Mouse (Mus musculus) gastrocnemius, adult 18-20 months (tissue): ENCODE data around the gene Cntnap2. TPM values are rescaled to one million over a fixed set of nuclear protein-coding genes. Genes with fewer than 3 reads are reported as not detected.

Experiments
- DNase-seq: peaks from one replicate; pipeline ENCODE4 v3.0.0; 2021; ENCODE audit warnings: low spot score
- total RNA-seq, 2 experiments: library from RNA; stranded (reverse); gene quantifications; 2 replicates each; pipeline ENCODE4 v1.2.3; 2021

Cntnap2 gene
- total RNA-seq, 2 experiments from 2014 or later = 7.5 to 8.3 TPM

DNA sequence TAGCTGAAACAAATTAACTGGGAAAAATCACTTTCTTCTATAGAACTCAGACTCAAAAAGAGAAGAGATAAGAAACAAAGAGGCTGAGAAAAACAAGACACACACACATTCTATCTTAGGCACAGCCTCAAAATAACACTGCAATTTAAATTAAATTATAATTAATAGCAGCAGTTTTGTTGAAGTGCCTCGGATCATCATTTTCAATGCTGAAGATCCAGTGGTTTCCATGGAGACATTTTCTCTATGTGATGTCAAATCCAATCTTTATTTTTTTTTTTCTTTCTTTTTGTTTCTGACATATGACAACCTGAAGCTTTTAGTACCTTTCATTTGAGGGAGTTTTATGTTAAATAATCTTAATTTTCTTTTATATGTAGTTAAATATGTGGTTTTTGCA is 2228.6 kb downstream of the Cntnap2 start:
- no peak for DNase-seq

DNA sequence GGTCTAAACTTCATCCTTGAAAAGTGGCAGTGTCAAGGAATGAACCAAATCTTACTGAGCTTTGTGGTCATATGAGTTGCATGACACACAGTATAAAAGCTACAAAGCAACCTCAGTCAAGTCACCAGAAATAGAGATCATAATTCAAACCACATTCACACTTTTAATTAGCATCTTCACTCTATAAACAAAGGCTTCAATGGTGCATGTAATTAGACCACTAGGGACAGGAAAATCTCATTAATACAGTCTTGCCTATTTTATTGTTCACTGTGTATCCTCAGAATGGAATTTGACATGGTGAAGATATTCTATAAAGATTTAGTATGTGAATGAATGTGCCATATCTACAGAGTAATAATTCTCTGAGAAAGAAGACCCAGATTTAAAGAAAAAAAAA is 2232.8 kb downstream of the Cntnap2 start:
- no peak for DNase-seq

DNA sequence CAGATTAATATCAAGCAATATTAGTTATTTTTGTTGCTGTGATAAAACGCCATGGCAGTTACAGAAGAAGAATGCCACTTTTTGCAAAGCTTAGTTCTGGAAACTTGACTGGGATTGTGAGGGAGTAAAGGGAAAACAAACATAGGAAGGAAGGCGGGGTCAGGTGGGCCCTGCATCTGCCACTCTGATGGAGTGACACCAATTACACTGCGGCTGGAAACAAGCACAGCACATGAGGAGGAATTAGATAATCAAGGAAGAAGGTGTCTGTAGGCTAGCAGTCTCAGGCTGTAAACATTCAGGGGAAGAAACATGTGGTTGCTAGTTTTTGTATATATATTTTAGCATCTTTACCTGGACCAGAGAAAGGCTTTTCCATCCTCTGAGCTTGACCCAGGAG is 2233.3 kb downstream of the Cntnap2 start:
- DNase-seq = no peak

DNA sequence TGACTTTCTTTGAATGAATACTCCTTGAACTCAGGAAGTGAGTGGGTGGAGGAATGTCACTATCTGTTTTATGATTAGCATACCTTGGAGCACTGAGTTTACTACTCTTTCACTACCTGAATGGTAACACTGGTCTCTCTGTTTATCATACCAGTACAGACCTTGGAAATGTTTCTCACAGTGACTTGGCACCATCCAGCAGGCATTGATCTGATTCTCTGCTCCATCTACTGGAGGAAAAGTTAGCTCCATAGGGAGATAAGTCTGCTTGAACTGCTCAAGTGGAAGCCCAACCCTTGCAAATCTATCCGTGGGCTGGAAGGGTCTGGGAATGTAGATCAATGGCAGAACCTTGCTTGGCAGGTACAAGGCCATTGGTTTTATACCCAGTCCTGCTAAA is 2235.3 kb downstream of the Cntnap2 start:
- no peak for DNase-seq

DNA sequence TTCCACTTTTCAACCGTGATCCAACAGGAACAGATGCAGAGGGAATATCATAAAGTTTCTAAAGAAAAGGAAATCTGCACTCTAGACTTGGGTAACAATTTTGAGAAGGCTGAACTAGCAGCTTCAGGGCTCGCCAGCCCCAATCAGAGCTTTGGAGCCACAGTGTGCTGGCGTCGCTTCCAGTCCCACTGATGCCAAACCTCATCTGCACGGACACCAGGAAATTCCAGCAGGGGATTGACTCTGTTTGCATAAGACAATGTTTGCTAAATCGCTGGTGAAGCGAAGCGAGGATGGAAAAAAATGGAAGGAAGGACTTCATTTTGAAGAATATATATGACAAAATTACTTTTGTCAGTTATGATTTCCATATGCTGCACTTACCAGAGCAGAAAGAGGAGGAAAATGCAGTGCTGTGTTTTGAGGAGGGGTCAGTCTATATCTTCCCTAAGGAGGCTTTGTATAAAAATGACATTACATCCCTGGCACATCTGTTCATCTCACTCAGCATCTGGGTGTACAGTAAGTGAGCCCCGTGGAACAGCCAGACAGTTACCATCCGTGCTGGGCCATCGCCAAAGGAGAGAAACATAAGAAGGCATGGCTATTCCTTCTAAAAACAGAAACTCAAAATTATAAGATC is 2245.8 kb downstream of the Cntnap2 start:
- no peak for DNase-seq

DNA sequence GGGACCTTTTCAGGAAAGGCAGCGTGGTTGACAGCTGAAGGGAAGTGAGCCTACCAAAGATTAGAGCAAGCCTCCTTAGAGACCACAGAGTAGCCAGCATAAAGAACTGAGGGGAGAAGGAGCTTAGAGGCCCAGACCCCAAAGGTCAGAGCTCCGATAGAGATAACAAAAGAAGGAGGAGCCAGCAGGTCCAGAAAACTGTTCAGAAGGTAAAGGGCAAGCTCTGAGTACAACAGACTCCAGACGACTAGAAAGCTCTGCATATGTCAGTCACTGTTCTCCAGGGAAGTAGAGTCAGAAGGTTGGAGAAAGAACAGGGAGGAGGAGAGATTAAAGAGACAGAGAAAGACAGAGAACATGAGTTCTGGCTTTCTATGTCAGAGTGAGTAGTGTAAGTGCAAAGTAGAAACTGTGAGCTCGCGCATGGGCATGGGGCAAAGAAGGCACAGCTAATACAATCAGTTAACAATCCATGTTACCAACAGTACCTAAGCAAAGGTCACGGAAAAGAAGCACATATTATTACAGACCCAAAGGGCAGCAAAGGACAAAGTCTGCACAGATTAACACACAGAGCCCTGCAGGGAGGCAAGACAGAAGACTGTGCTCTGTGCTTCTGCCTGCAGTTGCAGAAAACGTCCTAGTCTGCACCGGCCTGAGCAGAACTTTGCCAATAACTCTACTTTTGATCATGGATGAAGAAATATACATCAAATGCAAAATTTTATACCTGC is 2247.1 kb downstream of the Cntnap2 start:
- no peak for DNase-seq

DNA sequence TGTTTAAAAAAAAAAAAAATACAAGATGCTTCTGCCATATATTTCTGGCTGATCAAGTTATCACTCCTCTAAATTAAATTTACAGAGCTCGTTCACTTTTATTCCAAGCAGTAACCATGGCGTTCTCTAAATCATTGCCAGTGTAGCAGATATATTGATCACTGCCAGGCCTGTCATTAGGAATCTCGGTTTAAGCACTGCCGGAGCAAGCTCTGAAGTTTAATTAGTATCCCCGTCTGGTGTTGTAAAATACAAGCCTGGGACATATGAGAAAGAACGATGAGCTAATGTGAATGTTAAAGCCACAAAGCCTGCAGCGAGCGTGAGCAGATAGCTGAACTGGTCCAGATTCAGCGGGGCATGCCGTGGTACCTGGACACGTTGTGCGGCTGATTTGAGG is 2247.8 kb downstream of the Cntnap2 start:
- DNase-seq = no peak

DNA sequence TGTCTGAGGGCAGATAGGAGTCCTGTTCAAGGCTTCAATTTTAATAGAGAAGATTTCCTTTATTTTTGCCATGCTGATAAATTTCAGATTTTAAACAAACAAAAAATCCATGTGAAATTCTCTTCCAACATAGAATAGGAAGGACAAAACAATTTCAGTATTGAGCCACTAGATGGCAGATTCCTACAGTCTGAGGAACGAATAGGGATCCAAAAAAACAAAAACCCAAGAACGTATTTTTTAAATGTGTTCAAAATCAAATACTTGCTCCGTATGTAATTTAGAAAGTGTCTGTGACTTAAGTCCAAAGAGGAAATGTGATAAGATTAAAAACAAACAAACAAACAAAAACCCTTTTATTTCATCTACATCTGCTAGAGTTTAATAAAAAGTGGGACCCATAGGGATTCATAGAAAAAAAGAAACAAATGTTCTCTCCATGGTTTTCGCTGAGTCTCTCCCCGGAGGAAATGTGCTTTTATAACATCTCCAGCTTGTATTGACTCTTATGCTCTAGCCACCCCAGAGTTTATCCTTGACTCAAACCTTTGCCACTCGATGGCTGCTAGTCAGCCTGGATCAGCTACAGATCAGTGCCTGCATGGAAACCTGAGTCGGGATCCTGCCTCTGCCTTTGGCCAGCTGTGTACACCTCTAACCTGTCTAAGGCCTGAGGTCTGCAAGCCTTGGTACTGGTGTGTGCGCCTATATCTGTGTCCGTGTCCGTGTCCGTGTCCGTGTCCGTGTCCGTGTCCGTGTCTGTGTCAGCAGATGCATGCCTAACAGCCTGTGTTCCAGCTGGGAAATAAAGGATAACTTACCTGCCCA is 2255.6 kb downstream of the Cntnap2 start:
- DNase-seq = peak; percentile 15

DNA sequence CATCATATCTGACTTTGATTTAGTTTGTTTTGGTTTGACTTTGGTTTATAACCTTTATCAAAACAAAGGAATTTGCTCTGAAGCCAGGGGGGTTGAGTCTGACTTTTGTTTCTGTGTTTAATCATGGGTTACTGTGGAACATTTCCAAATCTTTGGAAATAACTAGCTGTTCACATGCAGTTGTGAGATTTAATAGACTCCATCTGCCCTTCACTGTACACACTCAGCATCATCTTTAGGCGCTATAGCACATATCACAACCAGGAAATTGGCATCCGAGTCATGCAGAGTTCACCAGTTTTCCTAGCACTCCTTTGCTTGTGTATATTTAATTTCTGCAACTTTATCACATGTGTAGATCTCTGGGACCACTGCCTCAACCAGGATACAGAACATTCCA is 2256.3 kb downstream of the Cntnap2 start:
- DNase-seq = no peak

DNA sequence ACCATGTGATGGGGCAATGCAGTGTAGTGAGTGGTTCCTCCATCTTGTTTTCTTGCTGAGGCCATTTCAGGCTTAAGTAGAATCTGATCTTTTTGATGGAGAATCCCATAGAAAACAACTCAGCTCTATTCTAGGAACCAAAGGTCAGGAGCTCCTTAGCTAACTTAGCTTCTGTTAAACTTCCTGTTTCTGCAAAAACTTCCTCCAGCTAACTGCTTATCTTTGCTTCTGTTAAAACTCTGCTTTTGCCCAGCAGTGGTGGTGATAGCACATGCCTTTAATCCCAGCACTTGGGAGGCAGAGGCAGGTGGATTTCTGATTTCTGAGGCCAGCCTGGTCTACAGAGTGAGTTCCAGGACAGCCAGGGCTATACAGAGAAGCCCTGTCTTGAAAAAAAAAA is 2258.1 kb downstream of the Cntnap2 start:
- no peak for DNase-seq

DNA sequence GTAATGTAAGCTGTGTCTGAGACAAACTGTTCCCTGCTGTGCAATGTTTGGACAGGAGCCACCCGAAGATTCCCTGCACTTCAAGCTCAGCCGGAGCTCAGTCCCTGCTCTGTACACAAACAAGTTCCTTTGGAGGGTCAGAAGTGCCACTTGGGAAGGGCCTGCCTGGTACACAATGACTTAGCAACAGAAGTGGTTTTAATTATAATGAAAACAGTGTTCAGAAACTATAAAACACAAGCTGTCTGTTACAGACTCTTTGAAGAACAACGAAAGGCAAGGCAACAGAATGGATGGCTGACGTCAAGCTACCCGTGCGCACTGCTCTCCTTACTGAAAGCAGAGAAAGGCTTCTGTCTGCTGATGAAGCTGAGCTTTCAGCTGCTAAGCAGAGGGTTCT is 2259.5 kb downstream of the Cntnap2 start:
- peak; percentile 38 for DNase-seq

DNA sequence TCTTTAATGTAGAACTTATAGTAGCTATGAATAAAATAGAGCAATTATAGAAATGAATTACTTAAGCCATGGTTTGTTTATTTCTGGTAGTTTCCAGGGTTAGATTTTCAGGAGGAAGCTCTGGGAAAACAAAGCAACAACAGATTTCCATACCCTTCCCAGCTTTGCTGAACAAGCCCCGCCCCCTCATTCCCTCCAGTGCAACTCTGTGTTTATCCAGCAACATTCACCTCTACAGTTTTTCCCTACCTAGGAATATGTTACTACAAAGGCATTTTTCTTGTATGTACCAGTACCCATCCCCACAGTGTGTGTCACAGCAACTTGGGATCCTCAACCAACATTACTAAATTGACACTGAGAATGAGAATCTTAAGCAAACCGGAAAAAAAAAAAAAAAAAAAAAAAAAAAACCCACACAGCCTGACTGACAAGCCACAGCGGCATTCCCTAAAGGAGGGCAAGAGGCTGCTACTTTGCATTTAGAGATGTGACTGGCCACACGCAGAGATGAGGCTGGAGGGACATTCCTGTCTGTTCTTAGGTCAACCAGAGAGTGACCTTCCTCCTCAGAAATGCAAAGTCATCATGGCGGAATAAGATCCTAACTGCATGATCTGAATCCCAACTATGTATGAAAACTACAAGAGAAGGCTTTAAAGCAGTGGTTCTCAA is 2260.3 kb downstream of the Cntnap2 start:
- no peak for DNase-seq

DNA sequence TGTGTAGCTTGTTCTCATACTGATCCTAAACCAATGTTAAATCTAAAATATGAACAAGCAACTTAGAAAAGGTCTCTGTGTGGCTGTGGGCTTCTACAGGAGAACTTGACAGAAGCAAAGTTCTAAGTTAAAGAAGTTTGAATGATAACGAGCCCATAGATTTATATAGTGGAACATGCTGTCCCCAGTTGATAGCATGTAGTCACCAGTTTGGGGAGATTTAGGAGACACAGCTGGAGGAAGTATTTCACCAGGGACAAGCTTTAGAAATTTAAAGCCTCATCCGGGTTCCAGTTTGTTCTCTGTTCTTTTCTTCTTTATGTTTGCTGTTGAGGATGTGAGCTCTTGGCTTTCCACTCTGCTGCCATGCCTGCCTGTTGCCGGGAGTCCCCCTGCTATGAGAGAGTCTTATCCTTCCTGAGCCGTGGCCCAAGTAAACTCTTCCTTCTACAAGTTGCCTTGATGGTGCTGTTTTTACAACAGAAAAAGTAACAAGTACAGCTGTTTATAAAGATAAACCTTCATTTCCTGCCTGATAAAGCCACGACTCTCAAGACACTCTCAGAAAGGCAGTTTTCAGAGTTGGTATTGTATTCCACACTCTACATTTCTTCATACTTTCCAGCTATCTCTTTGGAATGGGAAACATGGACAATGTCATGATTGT is 2264.1 kb downstream of the Cntnap2 start:
- DNase-seq = no peak

DNA sequence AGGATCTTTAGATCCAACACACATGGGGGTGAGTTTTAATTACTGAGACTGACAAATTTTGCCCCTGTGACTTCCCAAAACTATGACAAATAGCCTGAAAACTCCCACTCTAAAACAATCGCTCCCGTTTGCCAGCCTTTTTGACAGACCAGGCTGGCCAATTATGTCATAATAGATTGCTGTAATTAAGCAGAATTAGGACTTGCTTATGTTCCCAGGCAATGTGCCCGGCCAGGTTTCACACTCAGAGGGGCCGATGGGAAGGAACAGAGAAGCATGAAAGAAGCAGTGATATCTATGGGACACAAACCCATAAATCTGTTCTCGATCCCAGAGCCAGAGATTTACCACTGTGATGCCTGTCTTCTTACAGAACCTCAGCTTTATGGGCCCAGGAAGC is 2264.7 kb downstream of the Cntnap2 start:
- DNase-seq = no peak

DNA sequence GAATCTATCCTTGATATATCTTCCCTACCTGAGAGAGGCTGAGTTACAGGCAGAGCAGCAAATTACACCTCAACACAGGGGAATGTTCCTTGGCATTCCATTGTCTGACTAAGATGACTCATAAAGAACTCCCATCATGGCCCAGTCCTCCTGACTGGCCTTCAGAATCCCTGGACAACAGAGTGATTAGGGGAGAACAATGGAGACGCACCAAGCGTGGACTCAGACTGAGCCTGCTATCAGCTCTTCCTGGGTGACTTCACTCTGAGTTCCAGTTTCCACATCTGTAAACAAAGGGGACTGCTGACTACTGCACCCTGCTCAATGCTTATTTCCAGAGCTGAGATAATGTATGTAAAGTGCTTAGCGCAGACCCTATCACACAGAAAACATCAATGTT is 2269.1 kb downstream of the Cntnap2 start:
- DNase-seq = no peak

DNA sequence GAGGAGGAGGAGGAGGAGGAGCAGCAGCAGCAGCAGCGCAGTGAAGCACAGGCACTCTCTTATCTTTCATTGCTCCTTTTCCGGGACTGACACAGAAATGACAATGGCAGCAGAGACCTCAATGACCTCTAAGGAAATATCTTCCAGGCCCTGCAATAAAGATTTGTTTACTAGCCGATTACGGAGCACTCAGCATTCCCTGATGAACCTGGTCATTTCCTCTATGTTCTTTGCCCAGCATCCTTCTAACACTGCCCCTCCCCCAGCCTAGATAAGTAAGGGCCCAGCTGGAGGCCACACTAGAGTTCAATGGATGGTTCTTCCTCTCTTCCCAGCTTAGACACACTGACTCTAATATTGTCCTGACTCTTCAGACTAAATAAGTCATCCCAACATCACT is 2270.1 kb downstream of the Cntnap2 start:
- no peak for DNase-seq

DNA sequence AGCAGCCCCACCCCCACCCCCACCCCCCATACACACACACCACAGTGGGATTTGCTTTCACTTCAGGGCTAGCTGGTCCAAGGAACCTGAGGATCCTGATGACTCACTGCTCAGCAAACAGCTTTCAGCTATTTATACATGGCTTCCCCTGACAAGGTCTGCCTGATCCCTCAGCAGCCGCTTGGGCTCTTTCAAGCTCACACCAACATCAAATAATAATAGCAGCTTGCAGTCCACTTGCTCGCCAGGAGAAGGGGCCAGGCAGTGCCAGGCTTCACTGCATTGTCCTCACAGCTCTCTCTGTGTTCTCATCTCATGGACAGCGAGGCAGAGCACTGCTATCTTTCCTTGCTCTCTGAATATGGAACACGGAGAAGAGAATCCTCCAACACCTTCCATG is 2273.9 kb downstream of the Cntnap2 start:
- no peak for DNase-seq

DNA sequence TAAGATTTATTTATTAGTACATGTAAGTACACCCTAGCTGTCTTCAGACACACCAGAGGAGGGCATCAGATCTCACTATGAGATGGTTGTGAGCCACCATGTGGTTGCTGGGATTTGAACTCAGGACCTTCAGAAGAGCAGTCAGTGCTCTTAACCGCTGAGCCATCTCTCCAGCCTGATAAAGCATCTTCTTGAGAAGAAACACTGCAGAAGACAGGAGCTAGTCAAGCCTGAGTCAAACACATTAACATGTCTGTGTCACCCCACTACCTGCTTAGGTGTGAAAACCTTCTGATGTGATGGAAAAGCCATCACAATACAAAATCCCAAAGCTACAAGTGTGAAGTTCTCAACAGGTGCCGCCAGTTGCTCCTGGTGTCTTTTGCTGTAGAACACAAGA is 2275.2 kb downstream of the Cntnap2 start:
- DNase-seq = no peak

DNA sequence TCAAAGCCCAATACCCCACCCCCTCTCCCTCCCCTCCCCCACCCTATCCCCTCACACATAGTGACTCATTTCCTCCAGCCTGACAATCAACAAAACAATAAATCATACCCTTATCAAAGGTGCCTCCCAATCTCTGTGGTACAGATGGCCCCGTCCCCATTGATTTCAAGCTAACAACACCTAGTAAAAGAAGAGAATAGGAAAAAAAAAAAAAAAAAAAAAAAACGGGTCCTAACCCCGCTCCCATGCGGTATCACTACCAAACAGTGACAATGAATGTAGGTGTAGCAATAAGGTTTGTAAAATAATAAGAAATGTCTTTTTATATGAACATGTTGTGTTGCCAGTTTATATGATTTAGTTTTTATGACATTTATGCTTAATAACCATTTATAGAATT is 2278.1 kb downstream of the Cntnap2 start:
- DNase-seq = no peak

DNA sequence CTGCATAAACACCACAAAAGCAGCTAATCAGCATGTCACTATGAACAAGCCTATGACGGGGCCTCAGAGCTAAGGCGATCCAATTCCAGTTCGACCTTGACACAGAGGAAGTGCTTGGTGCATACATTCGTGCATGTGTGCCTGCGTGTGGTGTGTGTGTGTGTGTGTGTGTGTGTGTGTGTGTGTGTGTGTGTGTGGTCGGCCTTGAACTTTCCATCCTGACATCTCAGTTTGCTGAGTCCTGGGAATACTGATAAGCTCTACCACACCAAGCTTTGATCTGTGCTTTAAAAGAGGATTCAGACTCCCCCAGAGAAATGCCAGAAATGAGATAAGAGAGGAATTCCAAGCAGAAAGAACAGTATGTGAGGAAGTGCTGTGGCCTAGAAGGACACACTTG is 2279.0 kb downstream of the Cntnap2 start:
- DNase-seq = no peak

DNA sequence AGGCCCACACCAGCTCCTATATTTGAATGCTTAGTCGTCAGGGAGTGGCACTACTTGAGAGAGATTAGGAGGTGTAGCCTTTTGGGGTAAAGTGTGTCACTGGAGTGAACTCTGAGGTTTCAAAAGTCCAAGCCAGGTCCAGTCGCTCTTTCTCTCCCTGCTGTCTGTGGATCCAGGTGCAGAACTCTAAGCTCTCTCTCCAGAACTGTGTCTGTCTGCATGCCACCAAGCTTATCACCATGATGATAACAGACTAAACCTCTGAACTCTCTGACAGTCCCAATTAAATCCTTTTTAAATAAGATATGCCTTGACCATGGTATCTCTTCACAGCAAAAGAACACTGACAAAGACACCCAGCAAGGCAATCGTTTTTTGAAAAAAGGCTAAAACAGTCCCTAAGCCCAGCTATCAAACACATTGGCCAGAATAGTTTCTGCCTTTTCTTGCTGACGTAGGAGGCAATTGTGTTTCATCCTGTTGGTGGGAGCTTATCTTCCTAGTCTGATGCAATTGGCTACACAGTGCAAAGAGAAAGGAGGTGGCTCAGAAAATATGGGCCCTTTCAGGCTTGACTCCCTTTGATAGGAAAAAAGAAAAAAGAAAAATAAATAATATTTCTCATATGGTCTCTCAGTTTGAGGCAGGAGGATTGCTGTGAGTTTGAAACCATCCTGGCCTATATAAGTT is 2281.8 kb downstream of the Cntnap2 start:
- DNase-seq = no peak
